Mouse (Mus musculus) liver, embryonic 18 days (tissue): ENCODE measurements around the gene Gm6465. TPM values are rescaled to one million over a fixed set of nuclear protein-coding genes. Genes with fewer than 3 reads are reported as not detected.

ENCODE experiments used
- polyA plus RNA-seq: library from polyadenylated mRNA; depleted of rRNA; stranded (reverse); fragments of >200 nt; gene quantifications from 2 replicates; pipeline ENCODE4 v1.2.3, GENCODE M21; 2012; rRNA removed

The Gm6465 gene
- polyA plus RNA-seq = not detected in 2 replicates

DNA sequence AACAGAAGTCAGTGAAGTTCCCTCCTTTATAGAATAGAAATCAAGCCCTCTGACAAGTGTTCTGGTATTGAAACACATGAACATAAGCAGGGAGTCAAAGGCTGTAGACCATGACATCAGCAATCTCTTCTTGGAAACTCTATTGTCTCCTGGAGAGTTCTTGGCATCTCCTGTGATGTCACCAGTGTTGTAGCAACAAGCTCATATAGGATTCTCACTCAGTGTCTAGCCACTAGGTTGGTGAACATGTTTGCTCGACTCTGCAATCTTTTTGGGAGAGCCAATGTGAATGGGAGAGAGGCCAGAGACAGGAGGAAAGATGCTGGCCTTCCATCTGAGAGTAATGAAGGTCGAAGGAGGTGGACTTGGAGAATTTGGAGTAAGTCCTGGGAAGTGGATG lies at the start of gene Gm6465:
Gene Gm6465 (plus strand): TSS at position 301 of the 400 bp plus-strand sequence.

Other genes with a start within 250 kb of the Gm6465 start
- not detected in 2 replicates for gene Gm8922, start 163.6 kb upstream of the Gm6465 start, polyA plus RNA-seq
- not detected in 2 replicates for gene Gm8926, start 75.0 kb upstream of the Gm6465 start, polyA plus RNA-seq
- not detected in 2 replicates for gene 4933402N22Rik, start 72.5 kb downstream of the Gm6465 start, polyA plus RNA-seq